Mouse (Mus musculus) retina, embryonic 14.5 days (tissue): ENCODE measurements at regions not wholly inside any gene's neighbourhood (a gene's known extent, or its start where the extent isn't known, plus 50 kb on each side); places are given as distances from the start of the nearest gene placed in this dataset.

Source experiments
- DNase-seq: peaks from one replicate; pipeline ENCODE4 v3.0.0-alpha.2; 2015; ENCODE audit warnings: low spot score

GRCm38 (mm10) chr15:103627085-103627484, 62.2 kb upstream of the Glycam1 start:
- DNase-seq, result peak; percentile 31
